In the genomic region with DNA sequence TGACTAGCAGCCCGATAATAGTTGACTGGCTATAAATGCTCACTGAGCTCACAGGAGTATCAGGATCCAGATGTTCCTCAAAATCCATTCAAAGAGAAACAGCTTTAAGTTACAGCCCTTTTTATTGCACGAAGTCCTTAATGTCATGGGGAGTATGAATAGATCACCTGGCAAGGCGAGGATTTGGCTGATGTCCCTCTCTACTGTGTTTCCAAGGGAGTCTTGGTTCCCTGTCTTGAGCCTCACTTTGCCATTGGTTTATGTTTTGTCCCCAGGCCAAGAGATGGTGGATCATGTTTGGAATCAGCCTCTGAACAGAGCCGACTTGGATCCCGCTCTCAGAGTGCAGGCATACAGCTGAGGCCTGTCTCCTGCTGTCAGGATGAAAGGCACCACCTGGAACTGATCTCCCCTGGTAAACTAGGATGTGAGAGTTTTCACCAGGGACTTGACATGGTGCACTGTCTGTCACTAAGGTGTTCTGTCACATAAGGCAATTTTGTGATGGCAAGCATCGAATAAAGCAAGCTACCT, we compare ENCODE assay signal across 35 mouse cellular contexts. TPM values are rescaled to one million over a fixed set of nuclear protein-coding genes. Genes with fewer than 3 reads are reported as not detected.
A peak's percentile ranks its signal among the peaks of the same experiment; 100 is the strongest.
DNase-seq lines count a peak whose midpoint lies in the region; ATAC-seq and TF ChIP-seq lines count a peak whose summit lies in the region.
"Had no signal": no experiment of that assay in that cellular context is flagged by ENCODE, and none has a peak within 500 bp of the region (broad histone marks: within the 10 kb centered on the region; RNA-seq: fewer than 3 reads in every experiment).

No protein-coding gene starts in this region.

- 43% methylated on average over 6 of the region's 6 CpGs for WGBS in kidney, embryonic 14.5 days
- 53% methylated on average over 6 of the region's 6 CpGs for WGBS in limb, embryonic 13.5 days
- 75% methylated on average over 6 of the region's 6 CpGs for WGBS in limb, embryonic 10.5 days
- 53% methylated on average over 6 of the region's 6 CpGs for WGBS in limb, embryonic 14.5 days
- WGBS in limb, embryonic 15.5 days = 45% methylated on average over 6 of the region's 6 CpGs

- ATAC-seq in kidney, embryonic 14.5 days (ENCODE audit: low FRiP score, low TSS enrichment) = peak; percentile 57; the same call in 1 of the 2 replicates
- ATAC-seq in limb, embryonic 13.5 days (ENCODE audit: low FRiP score, low read depth) = peak; percentile 24; the same call in 1 of the 2 replicates
- ATAC-seq in limb, embryonic 14.5 days (ENCODE audit: low FRiP score, low read depth) = peak; percentile 57; the same call in 1 of the 2 replicates
- ATAC-seq in limb, embryonic 15.5 days (ENCODE audit: insufficient number of reproducible peaks, low FRiP score, low TSS enrichment, low read depth) = peak; percentile 18; the same call in 1 of the 2 replicates
- no peak for ATAC-seq in CD4-positive, CD25-positive, alpha-beta regulatory T cell, adult 4 months
- ATAC-seq: activated CD4-positive, CD25-positive, alpha-beta regulatory T cell, adult 4 months; forebrain, embryonic 15.5 days had no signal

- H3K4me2 ChIP-seq in kidney, embryonic 14.5 days (replicated peaks; ENCODE audit: low read depth, low read length) = no peak overlapping the region
- no peak overlapping the region for H3K4me2 ChIP-seq in limb, embryonic 13.5 days (replicated peaks)
- H3K4me2 ChIP-seq in limb, embryonic 14.5 days (replicated peaks; ENCODE audit: low read depth, low read length, severe bottlenecking) = no peak overlapping the region
- H3K4me2 ChIP-seq in limb, embryonic 15.5 days = no peak overlapping the region
- H3K4me2 ChIP-seq: embryonic facial prominence, embryonic 13.5 days; forebrain, embryonic 12.5 days; forebrain, embryonic 15.5 days; heart, embryonic 12.5 days; heart, embryonic 15.5 days; hindbrain, embryonic 13.5 days had no signal

- no peak overlapping the region for H3K4me3 ChIP-seq in kidney, embryonic 14.5 days (ENCODE audit: low read length)
- no peak overlapping the region for H3K4me3 ChIP-seq in limb, embryonic 13.5 days
- no peak overlapping the region for H3K4me3 ChIP-seq in limb, embryonic 10.5 days
- no peak overlapping the region for H3K4me3 ChIP-seq in limb, embryonic 14.5 days (replicated peaks; ENCODE audit: low read length)
- no peak overlapping the region for H3K4me3 ChIP-seq in limb, embryonic 15.5 days
- H3K4me3 ChIP-seq: embryonic facial prominence, embryonic 10.5 days; embryonic facial prominence, embryonic 13.5 days; erythroblast, embryonic 14.5 days; forebrain, embryonic 12.5 days; forebrain, embryonic 15.5 days; heart, embryonic 12.5 days; heart, embryonic 15.5 days; hindbrain, embryonic 10.5 days; hindbrain, embryonic 13.5 days had no signal

- no peaks in the 10 kb centered on the region for H3K36me3 ChIP-seq in kidney, embryonic 14.5 days (ENCODE audit: control insufficient read depth, insufficient read depth, low read length)
- no peaks in the 10 kb centered on the region for H3K36me3 ChIP-seq in limb, embryonic 13.5 days
- H3K36me3 ChIP-seq in limb, embryonic 10.5 days = no peaks in the 10 kb centered on the region
- no peaks in the 10 kb centered on the region for H3K36me3 ChIP-seq in limb, embryonic 14.5 days (ENCODE audit: control insufficient read depth, insufficient read depth, low read length)
- H3K36me3 ChIP-seq in limb, embryonic 15.5 days = no peaks in the 10 kb centered on the region
- H3K36me3 ChIP-seq: embryonic facial prominence, embryonic 10.5 days; embryonic facial prominence, embryonic 13.5 days; forebrain, embryonic 12.5 days; forebrain, embryonic 15.5 days; heart, embryonic 12.5 days; heart, embryonic 15.5 days; hindbrain, embryonic 10.5 days; hindbrain, embryonic 13.5 days had no signal

- no peak overlapping the region for H3K27ac ChIP-seq in kidney, embryonic 14.5 days (ENCODE audit: low read depth, low read length)
- no peak overlapping the region for H3K27ac ChIP-seq in limb, embryonic 13.5 days
- H3K27ac ChIP-seq in limb, embryonic 10.5 days = no peak overlapping the region
- H3K27ac ChIP-seq in limb, embryonic 14.5 days (replicated peaks; ENCODE audit: low read depth, low read length) = no peak overlapping the region
- H3K27ac ChIP-seq in limb, embryonic 15.5 days = no peak overlapping the region
- H3K27ac ChIP-seq: embryonic facial prominence, embryonic 10.5 days; embryonic facial prominence, embryonic 13.5 days; forebrain, embryonic 12.5 days; forebrain, embryonic 15.5 days; heart, embryonic 15.5 days; hindbrain, embryonic 10.5 days; hindbrain, embryonic 13.5 days had no signal

- TF ChIP-seq POLR2A in limb, embryonic 14.5 days (IDR thresholded peaks at IDR 0.05; ENCODE audit: borderline replicate concordance, extremely low read depth, insufficient read depth, insufficient read length) = no peak

- H3K9ac ChIP-seq in kidney, embryonic 14.5 days (ENCODE audit: low read depth, low read length) = no peak overlapping the region
- no peak overlapping the region for H3K9ac ChIP-seq in limb, embryonic 13.5 days
- H3K9ac ChIP-seq in limb, embryonic 14.5 days (ENCODE audit: low read depth, low read length, severe bottlenecking) = no peak overlapping the region
- H3K9ac ChIP-seq in limb, embryonic 15.5 days = no peak overlapping the region
- H3K9ac ChIP-seq: embryonic facial prominence, embryonic 13.5 days; forebrain, embryonic 12.5 days; forebrain, embryonic 15.5 days; heart, embryonic 12.5 days; heart, embryonic 15.5 days; hindbrain, embryonic 13.5 days had no signal

- no peaks in the 10 kb centered on the region for H3K4me1 ChIP-seq in kidney, embryonic 14.5 days (ENCODE audit: control insufficient read depth, insufficient read depth, low read length)
- no peaks in the 10 kb centered on the region for H3K4me1 ChIP-seq in limb, embryonic 13.5 days
- H3K4me1 ChIP-seq in limb, embryonic 10.5 days = no peaks in the 10 kb centered on the region
- no peaks in the 10 kb centered on the region for H3K4me1 ChIP-seq in limb, embryonic 14.5 days (ENCODE audit: control insufficient read depth, insufficient read depth, low read length)
- no peaks in the 10 kb centered on the region for H3K4me1 ChIP-seq in limb, embryonic 15.5 days
- H3K4me1 ChIP-seq: embryonic facial prominence, embryonic 10.5 days; embryonic facial prominence, embryonic 13.5 days; forebrain, embryonic 12.5 days; forebrain, embryonic 15.5 days; heart, embryonic 12.5 days; heart, embryonic 15.5 days; hindbrain, embryonic 10.5 days; hindbrain, embryonic 13.5 days had no signal

- no peaks in the 10 kb centered on the region for H3K27me3 ChIP-seq in kidney, embryonic 14.5 days (ENCODE audit: control insufficient read depth, insufficient read depth, low read length)
- no peaks in the 10 kb centered on the region for H3K27me3 ChIP-seq in limb, embryonic 13.5 days
- no peaks in the 10 kb centered on the region for H3K27me3 ChIP-seq in limb, embryonic 10.5 days (ENCODE audit: low read depth, poor library complexity, severe bottlenecking)
- no peaks in the 10 kb centered on the region for H3K27me3 ChIP-seq in limb, embryonic 14.5 days (ENCODE audit: control insufficient read depth, insufficient read depth, low read length)
- H3K27me3 ChIP-seq in limb, embryonic 15.5 days = no peaks in the 10 kb centered on the region
- H3K27me3 ChIP-seq: embryonic facial prominence, embryonic 13.5 days; forebrain, embryonic 12.5 days; forebrain, embryonic 15.5 days; heart, embryonic 12.5 days; heart, embryonic 15.5 days; hindbrain, embryonic 13.5 days had no signal

- DNase-seq in kidney, adult 9 months = no peak
- no peak for DNase-seq in limb, embryonic 10.5 days (ENCODE audit: low spot score)
- peak; percentile 52 for DNase-seq in limb, embryonic 14.5 days (ENCODE audit: low spot score)
- DNase-seq in gastrocnemius, adult 18-20 months (ENCODE audit: low spot score) = no peak
- DNase-seq: adrenal gland, adult 8-10 months; adrenal gland, postnatal 25 days; cerebellum, adult 11-12 months; cerebellum, adult 8-10 months; cerebellum, postnatal 10 days; cerebellum, postnatal 36 days; embryo, embryonic 11 days; gastrocnemius, postnatal 10 days; gastrocnemius, postnatal 36 days; heart, postnatal 10 days; heart, postnatal 36 days had no signal

- no peaks in the 10 kb centered on the region for H3K9me3 ChIP-seq in kidney, embryonic 14.5 days (ENCODE audit: control insufficient read depth, low read length)
- H3K9me3 ChIP-seq in limb, embryonic 13.5 days = no peaks in the 10 kb centered on the region
- no peaks in the 10 kb centered on the region for H3K9me3 ChIP-seq in limb, embryonic 10.5 days (replicated peaks)
- no peaks in the 10 kb centered on the region for H3K9me3 ChIP-seq in limb, embryonic 14.5 days (ENCODE audit: control insufficient read depth, low read length)
- no peaks in the 10 kb centered on the region for H3K9me3 ChIP-seq in limb, embryonic 15.5 days
- H3K9me3 ChIP-seq: embryonic facial prominence, embryonic 10.5 days; embryonic facial prominence, embryonic 13.5 days; forebrain, embryonic 12.5 days; forebrain, embryonic 15.5 days; heart, embryonic 12.5 days; heart, embryonic 15.5 days; hindbrain, embryonic 10.5 days; hindbrain, embryonic 13.5 days had no signal

RNA-seq across cellular contexts. Expression of a gene that starts 7.8 kb away (rescaled TPM):
- polyA plus RNA-seq in kidney, embryonic 14.5 days (2014; fragmentation: Nextera tagmentation; extraction: Ambion mirVana) = 0.09 TPM in 1 of 2 replicates, not detected in the other
- 0.14 and 0.17 TPM in 2 replicates for polyA plus RNA-seq in limb, embryonic 13.5 days (2015; fragmentation: Nextera tagmentation; extraction: Ambion mirVana)
- polyA plus RNA-seq in limb, embryonic 10.5 days (2016; fragmentation: Nextera tagmentation; extraction: Ambion mirVana) = 0.13 TPM in 1 of 2 replicates, not detected in the other
- not detected in 2 replicates for polyA plus RNA-seq in limb, embryonic 14.5 days (2012; rRNA removed)
- polyA plus RNA-seq in limb, embryonic 14.5 days (2014; fragmentation: Nextera tagmentation; extraction: Ambion mirVana) = 0.08 and 0.23 TPM in 2 replicates
- 0.10 TPM in 1 of 2 replicates, not detected in the other for polyA plus RNA-seq in limb, embryonic 15.5 days (2015; fragmentation: Nextera tagmentation; extraction: Ambion mirVana)
- total RNA-seq in gastrocnemius, adult 18-20 months (2021) = not detected
- under 1 TPM in 1 of 2 experiments, not detected in 1; 0.20 TPM for polyA plus RNA-seq in CD4-positive, CD25-positive, alpha-beta regulatory T cell, adult 4 months (2017; shearing (Covaris generic))
- total RNA-seq: adrenal gland, adult 8-10 months; adrenal gland, postnatal 25 days; ES-E14; gastrocnemius, postnatal 10 days; gastrocnemius, postnatal 36 days; granulocyte monocyte progenitor cell, adult 5-6 weeks; heart, adult 8-10 months; heart, postnatal 10 days; heart, postnatal 36 days had no signal
- polyA plus RNA-seq: activated CD4-positive, CD25-positive, alpha-beta regulatory T cell, adult 4 months; brain, embryonic 14.5 days; C2C12; cortical plate, adult 2 months; embryonic facial prominence, embryonic 10.5 days; embryonic facial prominence, embryonic 13.5 days; erythroblast, embryonic 14.5 days; forebrain, embryonic 12.5 days; heart, embryonic 12.5 days; hindbrain, embryonic 10.5 days; hindbrain, embryonic 13.5 days had no signal

RNA-seq across cellular contexts. Expression of a gene that starts 23.1 kb away (rescaled TPM):
- polyA plus RNA-seq in kidney, embryonic 14.5 days (2014; fragmentation: Nextera tagmentation; extraction: Ambion mirVana) = not detected in 2 replicates
- polyA plus RNA-seq in limb, embryonic 13.5 days (2015; fragmentation: Nextera tagmentation; extraction: Ambion mirVana) = not detected in 2 replicates
- not detected in 2 replicates for polyA plus RNA-seq in limb, embryonic 10.5 days (2016; fragmentation: Nextera tagmentation; extraction: Ambion mirVana)
- not detected in 2 replicates for polyA plus RNA-seq in limb, embryonic 14.5 days (2012; rRNA removed)
- not detected in 2 replicates for polyA plus RNA-seq in limb, embryonic 14.5 days (2014; fragmentation: Nextera tagmentation; extraction: Ambion mirVana)
- not detected in 2 replicates for polyA plus RNA-seq in limb, embryonic 15.5 days (2015; fragmentation: Nextera tagmentation; extraction: Ambion mirVana)
- total RNA-seq in gastrocnemius, adult 18-20 months (2021) = not detected
- not detected for polyA plus RNA-seq in CD4-positive, CD25-positive, alpha-beta regulatory T cell, adult 4 months (2017; shearing (Covaris generic))
- total RNA-seq: adrenal gland, adult 8-10 months; adrenal gland, postnatal 25 days; ES-E14; gastrocnemius, postnatal 10 days; gastrocnemius, postnatal 36 days; granulocyte monocyte progenitor cell, adult 5-6 weeks; heart, adult 8-10 months; heart, postnatal 10 days; heart, postnatal 36 days had no signal
- polyA plus RNA-seq: activated CD4-positive, CD25-positive, alpha-beta regulatory T cell, adult 4 months; brain, embryonic 14.5 days; C2C12; cortical plate, adult 2 months; embryonic facial prominence, embryonic 10.5 days; embryonic facial prominence, embryonic 13.5 days; erythroblast, embryonic 14.5 days; forebrain, embryonic 12.5 days; forebrain, embryonic 15.5 days; heart, embryonic 12.5 days; heart, embryonic 15.5 days; hindbrain, embryonic 10.5 days; hindbrain, embryonic 13.5 days had no signal

RNA-seq across cellular contexts. Expression of a gene that starts 41.8 kb away (rescaled TPM):
- not detected in 2 replicates for polyA plus RNA-seq in kidney, embryonic 14.5 days (2014; fragmentation: Nextera tagmentation; extraction: Ambion mirVana)
- polyA plus RNA-seq in limb, embryonic 13.5 days (2015; fragmentation: Nextera tagmentation; extraction: Ambion mirVana) = not detected in 2 replicates
- not detected in 2 replicates for polyA plus RNA-seq in limb, embryonic 10.5 days (2016; fragmentation: Nextera tagmentation; extraction: Ambion mirVana)
- polyA plus RNA-seq in limb, embryonic 14.5 days (2012; rRNA removed) = not detected in 2 replicates
- not detected in 2 replicates for polyA plus RNA-seq in limb, embryonic 14.5 days (2014; fragmentation: Nextera tagmentation; extraction: Ambion mirVana)
- not detected in 2 replicates for polyA plus RNA-seq in limb, embryonic 15.5 days (2015; fragmentation: Nextera tagmentation; extraction: Ambion mirVana)
- not detected for total RNA-seq in gastrocnemius, adult 18-20 months (2021)
- polyA plus RNA-seq in CD4-positive, CD25-positive, alpha-beta regulatory T cell, adult 4 months (2017; shearing (Covaris generic)) = 1 to 10 TPM; 1.9 to 2.1 TPM
- total RNA-seq: adrenal gland, adult 8-10 months; adrenal gland, postnatal 25 days; ES-E14; gastrocnemius, postnatal 10 days; gastrocnemius, postnatal 36 days; granulocyte monocyte progenitor cell, adult 5-6 weeks; heart, adult 8-10 months; heart, postnatal 10 days; heart, postnatal 36 days had no signal
- polyA plus RNA-seq: brain, embryonic 14.5 days; C2C12; cortical plate, adult 2 months; embryonic facial prominence, embryonic 10.5 days; embryonic facial prominence, embryonic 13.5 days; erythroblast, embryonic 14.5 days; forebrain, embryonic 12.5 days; forebrain, embryonic 15.5 days; heart, embryonic 12.5 days; hindbrain, embryonic 10.5 days; hindbrain, embryonic 13.5 days had no signal
